Mouse (Mus musculus) forebrain, embryonic 13.5 days (tissue): ENCODE results near the gene Lypd6. TPM values are rescaled to one million over a fixed set of nuclear protein-coding genes. Genes with fewer than 3 reads are reported as not detected.

Experiments used
- ATAC-seq: fragments of 200-750 bp; cut with Nextera tagmentation; 2 replicates; pipeline ENCODE4 v1.8.0; 2017
- H3K27ac ChIP-seq: fragments of 300-500 bp; sonication (generic); 2 replicates; pipeline ENCODE4 v1.5.1; 2015; ENCODE audit warnings: inconsistent platforms, mild to moderate bottlenecking, moderate library complexity
- H3K27me3 ChIP-seq: fragments of 300-500 bp; sonication (generic); 2 replicates; pipeline ENCODE4 v1.6.1; 2015; ENCODE audit warnings: mild to moderate bottlenecking, inconsistent platforms
- H3K36me3 ChIP-seq: fragments of 300-500 bp; sonication (generic); 2 replicates; pipeline ENCODE4 v1.6.1; 2015; ENCODE audit warnings: mild to moderate bottlenecking, inconsistent platforms; ENCODE audit not compliant: poor library complexity, severe bottlenecking
- H3K4me1 ChIP-seq: fragments of 300-500 bp; sonication (generic); 2 replicates; pipeline ENCODE4 v1.6.1; 2015; ENCODE audit warnings: inconsistent platforms
- H3K4me2 ChIP-seq: fragments of 300-500 bp; sonication (generic); 2 replicates; pipeline ENCODE4 v1.6.1; 2015; ENCODE audit warnings: inconsistent platforms, mild to moderate bottlenecking, moderate library complexity
- H3K4me3 ChIP-seq: fragments of 300-500 bp; sonication (generic); 2 replicates; pipeline ENCODE4 v1.5.1; 2015; ENCODE audit warnings: mild to moderate bottlenecking, inconsistent platforms
- H3K9ac ChIP-seq: fragments of 300-500 bp; sonication (generic); 2 replicates; pipeline ENCODE4 v1.6.1; 2015; ENCODE audit warnings: mild to moderate bottlenecking, inconsistent platforms
- H3K9me3 ChIP-seq: fragments of 300-500 bp; sonication (generic); replicated peaks from 2 replicates; pipeline ENCODE4 v1.6.1; 2016; ENCODE audit warnings: inconsistent platforms
- WGBS: fragments of 180-500 bp; shearing (Covaris S2); methylation state at CpG from one replicate; pipeline ENCODE4 v1.1.7; 2015; 5-methylcytosine and 5-hydroxymethylcytosine counted together
- polyA plus RNA-seq: library from polyadenylated mRNA; unstranded; fragments of >200 nt; fragmentation: Nextera tagmentation; extraction: Ambion mirVana; gene quantifications from 2 replicates; pipeline ENCODE4 v1.2.1, GENCODE M21; 2015

Gene Lypd6
- polyA plus RNA-seq, 1 experiment from 2014 or later, result 12.6 TPM

GRCm38 (mm10) chr2:50072158-50072557 lies 5.9 kb downstream of the Lypd6 start:
- no peaks in the 10 kb centered on the region for H3K9me3 ChIP-seq
- H3K27ac ChIP-seq, result no peak overlapping the region
- H3K4me3 ChIP-seq, result no peak overlapping the region
- H3K36me3 ChIP-seq, result no peaks in the 10 kb centered on the region
- WGBS, result 91% methylated on average over 4 of the region's 4 CpGs
- no peak for ATAC-seq
- H3K27me3 ChIP-seq, result 0 out of 2 replicates have a peak, but pooled peaks cover 4% of the 10 kb centered on the region
- H3K9ac ChIP-seq, result no peak overlapping the region
- peaks cover 19% of the 10 kb centered on the region for H3K4me1 ChIP-seq
- H3K4me2 ChIP-seq, result no peak overlapping the region

GRCm38 (mm10) chr2:50084746-50085145 lies 18.5 kb downstream of the Lypd6 start:
- Histone ChIP-seq H3K9ac (no peak overlapping the region), H3K4me3 (no peak overlapping the region), H3K4me1 (peaks cover 11% of the 10 kb centered on the region), H3K36me3 (no peaks in the 10 kb centered on the region), H3K27me3 (no peaks in the 10 kb centered on the region), H3K27ac (no peak overlapping the region), H3K9me3 (no peaks in the 10 kb centered on the region), H3K4me2 (no peak overlapping the region)
- no peak for ATAC-seq
- WGBS, result 84% methylated on average over 3 of the region's 3 CpGs

GRCm38 (mm10) chr2:50087761-50088160 lies 21.5 kb downstream of the Lypd6 start:
- Histone ChIP-seq H3K9ac (no peak overlapping the region), H3K9me3 (no peaks in the 10 kb centered on the region), H3K4me3 (no peak overlapping the region), H3K4me2 (no peak overlapping the region), H3K27me3 (no peaks in the 10 kb centered on the region), H3K27ac (no peak overlapping the region), H3K4me1 (peaks cover 11% of the 10 kb centered on the region), H3K36me3 (no peaks in the 10 kb centered on the region)
- 34% methylated on average over 3 of the region's 3 CpGs for WGBS
- peak; percentile 41; the same call in 1 of the 2 replicates for ATAC-seq

- H3K9ac ChIP-seq, result no peak overlapping the region
- no peaks in the 10 kb centered on the region for H3K27me3 ChIP-seq
- 51% methylated on average over 3 of the region's 3 CpGs for WGBS
- H3K36me3 ChIP-seq, result no peaks in the 10 kb centered on the region
- no peak overlapping the region for H3K27ac ChIP-seq
- no peak overlapping the region for H3K4me3 ChIP-seq
- ATAC-seq, result peak; percentile 55
- no peak overlapping the region for H3K4me2 ChIP-seq
- H3K9me3 ChIP-seq, result no peaks in the 10 kb centered on the region
- H3K4me1 ChIP-seq, result peaks cover 38% of the 10 kb centered on the region
Observed at GRCm38 (mm10) chr2:50096336-50096735, 30.1 kb downstream of the Lypd6 start.

GRCm38 (mm10) chr2:50100364-50101151 lies 34.3 kb downstream of the Lypd6 start:
- ATAC-seq, result peak; percentile 66
- Histone ChIP-seq H3K4me2 (no peak overlapping the region), H3K9me3 (no peaks in the 10 kb centered on the region), H3K27me3 (no peaks in the 10 kb centered on the region), H3K4me3 (no peak overlapping the region), H3K4me1 (peaks cover 48% of the 10 kb centered on the region), H3K36me3 (no peaks in the 10 kb centered on the region), H3K9ac (no peak overlapping the region), H3K27ac (0 out of 2 replicates have a peak overlapping the region, but pooled peaks have one; percentile 41)
- 17% methylated on average over 9 of the region's 9 CpGs for WGBS

GRCm38 (mm10) chr2:50101152-50101450 lies 34.9 kb downstream of the Lypd6 start:
- WGBS, result 75% methylated on average over 1 of the region's 1 CpGs
- no peak for ATAC-seq
- Histone ChIP-seq H3K4me1 (peaks cover 46% of the 10 kb centered on the region), H3K36me3 (no peaks in the 10 kb centered on the region), H3K9me3 (no peaks in the 10 kb centered on the region), H3K4me3 (no peak overlapping the region), H3K4me2 (no peak overlapping the region), H3K9ac (no peak overlapping the region), H3K27ac (no peak overlapping the region), H3K27me3 (no peaks in the 10 kb centered on the region)

GRCm38 (mm10) chr2:50103850-50104503 lies 37.7 kb downstream of the Lypd6 start:
- no peak for ATAC-seq
- 0 out of 2 replicates have a peak overlapping the region, but pooled peaks have one; percentile 10 for H3K27ac ChIP-seq
- H3K36me3 ChIP-seq, result no peaks in the 10 kb centered on the region
- WGBS, result 44% methylated on average over 7 of the region's 7 CpGs
- H3K4me2 ChIP-seq, result no peak overlapping the region
- H3K27me3 ChIP-seq, result no peaks in the 10 kb centered on the region
- H3K9ac ChIP-seq, result no peak overlapping the region
- H3K9me3 ChIP-seq, result no peaks in the 10 kb centered on the region
- no peak overlapping the region for H3K4me3 ChIP-seq
- H3K4me1 ChIP-seq, result peaks cover 25% of the 10 kb centered on the region

- H3K36me3 ChIP-seq, result no peaks in the 10 kb centered on the region
- H3K27ac ChIP-seq, result no peak overlapping the region
- peaks cover 25% of the 10 kb centered on the region for H3K4me1 ChIP-seq
- no peak for ATAC-seq
- H3K27me3 ChIP-seq, result no peaks in the 10 kb centered on the region
- no peaks in the 10 kb centered on the region for H3K9me3 ChIP-seq
- H3K4me3 ChIP-seq, result no peak overlapping the region
- no peak overlapping the region for H3K9ac ChIP-seq
- H3K4me2 ChIP-seq, result no peak overlapping the region
- 81% methylated on average over 3 of the region's 3 CpGs for WGBS
Observed at GRCm38 (mm10) chr2:50105590-50105989, 39.4 kb downstream of the Lypd6 start.

GRCm38 (mm10) chr2:50105992-50106391 lies 39.8 kb downstream of the Lypd6 start:
- no peak overlapping the region for H3K9ac ChIP-seq
- no peak overlapping the region for H3K4me3 ChIP-seq
- no peaks in the 10 kb centered on the region for H3K36me3 ChIP-seq
- no peak overlapping the region for H3K4me2 ChIP-seq
- H3K9me3 ChIP-seq, result no peaks in the 10 kb centered on the region
- ATAC-seq, result no peak
- H3K27me3 ChIP-seq, result no peaks in the 10 kb centered on the region
- H3K4me1 ChIP-seq, result peaks cover 25% of the 10 kb centered on the region
- 93% methylated on average over 3 of the region's 3 CpGs for WGBS
- no peak overlapping the region for H3K27ac ChIP-seq

GRCm38 (mm10) chr2:50106879-50107278 lies 40.6 kb downstream of the Lypd6 start:
- H3K9me3 ChIP-seq, result no peaks in the 10 kb centered on the region
- ATAC-seq, result no peak
- H3K27me3 ChIP-seq, result no peaks in the 10 kb centered on the region
- no peak overlapping the region for H3K27ac ChIP-seq
- H3K4me2 ChIP-seq, result no peak overlapping the region
- H3K36me3 ChIP-seq, result no peaks in the 10 kb centered on the region
- peaks cover 29% of the 10 kb centered on the region for H3K4me1 ChIP-seq
- WGBS, result 55% methylated on average over 3 of the region's 3 CpGs
- H3K9ac ChIP-seq, result no peak overlapping the region
- H3K4me3 ChIP-seq, result no peak overlapping the region

GRCm38 (mm10) chr2:50110167-50110566 lies 43.9 kb downstream of the Lypd6 start:
- H3K36me3 ChIP-seq, result no peaks in the 10 kb centered on the region
- no peaks in the 10 kb centered on the region for H3K27me3 ChIP-seq
- ATAC-seq, result no peak
- WGBS, result 61% methylated on average over 10 of the region's 10 CpGs
- H3K27ac ChIP-seq, result no peak overlapping the region
- H3K4me2 ChIP-seq, result no peak overlapping the region
- no peaks in the 10 kb centered on the region for H3K9me3 ChIP-seq
- no peak overlapping the region for H3K4me3 ChIP-seq
- no peak overlapping the region for H3K9ac ChIP-seq
- peaks cover 18% of the 10 kb centered on the region for H3K4me1 ChIP-seq

- no peak overlapping the region for H3K4me3 ChIP-seq
- H3K4me1 ChIP-seq, result peaks cover 18% of the 10 kb centered on the region
- H3K27me3 ChIP-seq, result no peaks in the 10 kb centered on the region
- WGBS, result 81% methylated on average over 3 of the region's 3 CpGs
- no peaks in the 10 kb centered on the region for H3K9me3 ChIP-seq
- H3K36me3 ChIP-seq, result no peaks in the 10 kb centered on the region
- no peak for ATAC-seq
- H3K4me2 ChIP-seq, result no peak overlapping the region
- H3K27ac ChIP-seq, result no peak overlapping the region; the same call in 1 of the 2 replicates
- H3K9ac ChIP-seq, result no peak overlapping the region
Observed at GRCm38 (mm10) chr2:50111169-50111568, 44.9 kb downstream of the Lypd6 start.
